Mouse (Mus musculus) kidney, embryonic 15.5 days (tissue): Measurements from ENCODE around the gene Krt7. TPM values are rescaled to one million over a fixed set of nuclear protein-coding genes. Genes with fewer than 3 reads are reported as not detected.

Experiments
- microRNA counts: library from miRNA; unstranded; fragments of <30 nt; microRNA quantifications from one replicate; lab custom pipeline; 2016
- microRNA-seq: library from miRNA; unstranded; fragments of <30 nt; microRNA quantifications from one replicate; pipeline ENCODE4, GENCODE M21; 2016
- polyA plus RNA-seq: library from polyadenylated mRNA; unstranded; fragments of >200 nt; fragmentation: Nextera tagmentation; extraction: Ambion mirVana; gene quantifications from 2 replicates; pipeline ENCODE4 v1.2.1, GENCODE M21; 2015

Krt7 gene
- polyA plus RNA-seq, 1 experiment from 2014 or later = 69.4 TPM

MicroRNA genes within 50 kb of the gene (microRNA counts, 519-probe panel; counts per million panel counts)
- microRNA mmu-miR-1941-3p (lab: Ali Mortazavi, UCI) = 2,378 counts per million, percentile 34 among the panel's probes with 10 or more counts
- 1,421 counts per million, percentile 6 among the panel's probes with 10 or more counts for microRNA mmu-miR-1941-5p (lab: Ali Mortazavi, UCI)

Small RNA genes lying within 50 kb of the gene (microRNA-seq; reads per million reads assigned to microRNA genes)
- gene Mir1941 = 1.2 reads per million

Other genes starting within 250 kb of the Krt7 start
- 6.2 and 6.4 TPM in 2 replicates for gene Acvr1b, start 237.0 kb upstream of the Krt7 start, polyA plus RNA-seq
- gene Grasp, start 186.9 kb upstream of the Krt7 start, polyA plus RNA-seq = 4.7 TPM in 2 replicates
- gene Nr4a1, start 156.8 kb upstream of the Krt7 start, polyA plus RNA-seq = 9.8 and 10.0 TPM in 2 replicates
- 75.0 and 80.1 TPM in 2 replicates for gene Atg101, start 126.8 kb upstream of the Krt7 start, polyA plus RNA-seq
- 18.1 and 19.9 TPM in 2 replicates for gene 6030408B16Rik, start 117.8 kb upstream of the Krt7 start, polyA plus RNA-seq
- gene Krt80, start 40.9 kb upstream of the Krt7 start, polyA plus RNA-seq = 1.6 and 2.3 TPM in 2 replicates
- gene Krt87, start 27.8 kb downstream of the Krt7 start, polyA plus RNA-seq = not detected in 2 replicates
- gene Krt88, start 36.7 kb downstream of the Krt7 start, polyA plus RNA-seq = 0.17 and 0.18 TPM in 2 replicates
- not detected in 2 replicates for gene Krt81, start 52.7 kb downstream of the Krt7 start, polyA plus RNA-seq
- gene Krt86, start 62.4 kb downstream of the Krt7 start, polyA plus RNA-seq = not detected in 2 replicates
- not detected in 2 replicates for gene Krt83, start 80.5 kb downstream of the Krt7 start, polyA plus RNA-seq
- gene Gm49425, start 106.2 kb downstream of the Krt7 start, polyA plus RNA-seq = not detected in 2 replicates
- 0.31 TPM in 1 of 2 replicates, not detected in the other for gene Krt84, start 121.8 kb downstream of the Krt7 start, polyA plus RNA-seq
- gene Krt82, start 139.6 kb downstream of the Krt7 start, polyA plus RNA-seq = not detected in 2 replicates
- 0.08 and 0.32 TPM in 2 replicates for gene Krt90, start 151.9 kb downstream of the Krt7 start, polyA plus RNA-seq
- 0.21 and 0.27 TPM in 2 replicates for gene Krt75, start 162.9 kb downstream of the Krt7 start, polyA plus RNA-seq
- gene Gm5414, start 217.1 kb downstream of the Krt7 start, polyA plus RNA-seq = not detected in 2 replicates
- gene Gm5478, start 236.3 kb downstream of the Krt7 start, polyA plus RNA-seq = not detected in 2 replicates